Mouse (Mus musculus): ENCODE measurements around the gene Cmtm3. TPM values are rescaled to one million over a fixed set of nuclear protein-coding genes. Genes with fewer than 3 reads are reported as not detected.

Cmtm3 gene
- polyA plus RNA-seq, 1 experiment from 2014 or later: 76.8 TPM

DNA sequence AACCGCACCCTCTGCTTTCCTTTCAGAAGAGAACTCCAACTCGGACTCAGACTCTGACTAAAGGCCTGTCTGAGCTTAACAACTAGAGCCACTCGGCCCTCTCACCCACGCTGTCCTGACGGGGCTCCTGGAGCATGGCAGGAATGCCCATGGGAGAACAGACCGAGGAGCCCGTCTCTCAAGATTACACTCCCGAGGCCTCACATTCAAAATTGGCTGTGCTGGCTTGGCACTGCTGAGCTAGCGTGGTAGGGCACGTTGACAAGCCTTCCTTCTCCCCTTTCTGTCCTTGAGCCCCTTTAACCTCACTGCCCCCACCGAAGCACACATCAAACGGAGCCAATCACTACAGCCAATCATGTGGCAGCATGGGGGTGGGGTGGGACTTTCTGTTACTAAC is 7.5 kb downstream of the Cmtm3 start:
- no peak for ATAC-seq (ENCODE audit: low FRiP score, low read depth)
- no peak overlapping the region for H3K4me2 ChIP-seq (replicated peaks)
- no peaks in the 10 kb centered on the region for H3K27me3 ChIP-seq (replicated peaks)
- no peaks in the 10 kb centered on the region for H3K4me1 ChIP-seq
- H3K27ac ChIP-seq: no peak overlapping the region
- H3K36me3 ChIP-seq: peaks cover 10% of the 10 kb centered on the region
- no peak overlapping the region for H3K9ac ChIP-seq
- no peaks in the 10 kb centered on the region for H3K9me3 ChIP-seq
- no peak overlapping the region for H3K4me3 ChIP-seq
- 60% methylated on average over 12 of the region's 12 CpGs for WGBS

DNA sequence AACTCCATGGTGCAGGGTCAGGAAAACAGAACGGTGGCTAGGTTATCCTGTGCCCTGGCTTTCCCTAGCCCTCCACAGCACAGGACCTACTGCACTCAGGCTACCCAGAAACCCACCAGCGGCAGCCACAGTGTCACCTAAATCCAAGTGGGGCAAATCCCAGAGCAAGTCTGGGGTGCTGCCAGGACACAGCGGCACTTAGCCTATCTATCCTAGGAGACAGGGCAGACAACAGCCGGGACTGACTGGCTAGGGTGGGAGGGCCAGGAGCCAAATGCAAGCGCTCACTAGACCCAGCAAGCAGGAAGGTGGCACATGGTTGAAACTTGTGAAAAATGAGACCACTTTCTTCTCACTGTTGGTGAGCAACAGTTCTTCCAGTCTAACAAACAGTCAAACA is 9.8 kb downstream of the Cmtm3 start:
- 93% methylated on average over 5 of the region's 5 CpGs for WGBS
- Histone ChIP-seq H3K4me2 (replicated peaks) (no peak overlapping the region), H3K4me3 (no peak overlapping the region), H3K9me3 (no peaks in the 10 kb centered on the region), H3K9ac (no peak overlapping the region), H3K27me3 (replicated peaks) (no peaks in the 10 kb centered on the region), H3K36me3 (peaks cover 14% of the 10 kb centered on the region), H3K4me1 (no peaks in the 10 kb centered on the region), H3K27ac (no peak overlapping the region)
- no peak for ATAC-seq (ENCODE audit: low FRiP score, low read depth)

DNA sequence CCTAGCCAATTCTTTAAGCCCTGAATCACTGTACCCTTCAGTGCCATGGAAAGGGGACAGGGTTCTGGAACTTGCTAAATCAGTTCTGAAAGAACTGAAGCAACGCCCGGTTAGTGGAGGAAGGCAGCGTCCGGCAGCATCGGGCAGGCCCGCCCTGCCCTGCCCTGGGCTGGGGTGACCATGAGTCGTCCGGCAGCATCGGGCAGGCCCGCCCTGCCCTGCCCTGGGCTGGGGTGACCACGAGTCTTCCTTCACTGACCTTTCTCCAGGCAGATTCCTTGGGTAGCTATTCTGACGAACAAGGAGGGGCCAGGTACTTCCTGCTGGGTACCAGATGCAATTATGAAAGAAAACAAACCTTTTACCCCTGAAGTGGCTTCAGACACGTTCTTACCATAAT is 10.8 kb downstream of the Cmtm3 start:
- Histone ChIP-seq H3K4me1 (no peaks in the 10 kb centered on the region), H3K9me3 (no peaks in the 10 kb centered on the region), H3K27me3 (replicated peaks) (no peaks in the 10 kb centered on the region), H3K4me2 (replicated peaks) (no peak overlapping the region), H3K9ac (no peak overlapping the region), H3K36me3 (peaks cover 22% of the 10 kb centered on the region), H3K4me3 (no peak overlapping the region), H3K27ac (no peak overlapping the region)
- 90% methylated on average over 13 of the region's 13 CpGs for WGBS
- ATAC-seq (ENCODE audit: low FRiP score, low read depth): no peak

DNA sequence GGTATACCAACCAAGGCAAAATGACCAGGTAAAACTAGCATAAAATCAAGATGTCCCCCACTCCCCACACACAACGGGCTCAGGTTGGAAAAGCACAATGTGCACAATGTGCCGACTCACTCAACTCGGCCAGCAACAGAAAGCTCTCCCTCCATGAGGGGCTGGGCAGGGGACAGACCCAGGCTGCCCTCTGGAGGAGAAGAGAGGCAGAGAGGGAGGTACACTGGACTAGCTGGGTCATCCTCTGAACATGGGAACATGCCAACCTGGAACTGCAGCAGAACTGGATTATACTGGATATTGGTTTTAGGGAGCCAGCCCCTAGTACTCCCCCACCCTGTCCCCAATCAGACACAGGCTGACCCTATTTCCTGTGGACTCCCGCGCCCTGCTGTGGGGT is 14.0 kb downstream of the Cmtm3 start:
- no peak overlapping the region for H3K4me3 ChIP-seq
- H3K27ac ChIP-seq: no peak overlapping the region
- no peaks in the 10 kb centered on the region for H3K27me3 ChIP-seq (replicated peaks)
- no peaks in the 10 kb centered on the region for H3K9me3 ChIP-seq
- H3K9ac ChIP-seq: no peak overlapping the region
- ATAC-seq (ENCODE audit: low FRiP score, low read depth): peak; percentile 48; the same call in 1 of the 2 replicates
- 65% methylated on average over 5 of the region's 5 CpGs for WGBS
- no peaks in the 10 kb centered on the region for H3K4me1 ChIP-seq
- H3K4me2 ChIP-seq (replicated peaks): no peak overlapping the region
- peaks cover 23% of the 10 kb centered on the region for H3K36me3 ChIP-seq

DNA sequence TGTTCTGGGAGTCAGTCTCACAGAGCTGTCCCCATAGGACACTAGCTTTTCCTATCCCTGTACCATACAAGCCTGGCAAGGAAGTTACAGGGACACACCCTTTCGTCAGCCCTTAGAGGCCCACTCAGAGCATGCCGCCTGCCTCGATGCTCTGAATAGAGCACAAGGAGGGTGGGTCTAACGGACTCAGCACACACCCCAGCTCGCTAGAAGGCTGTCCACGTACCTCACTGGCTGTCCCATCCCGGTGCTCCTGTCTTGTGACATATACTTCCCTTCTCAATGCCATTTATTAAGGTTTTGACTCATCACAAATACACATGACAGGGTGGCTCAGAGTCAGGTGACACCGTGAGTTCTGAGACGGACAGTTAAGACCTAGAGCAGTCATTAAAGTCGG is 15.3 kb downstream of the Cmtm3 start:
- no peak overlapping the region for H3K4me3 ChIP-seq
- ATAC-seq (ENCODE audit: low FRiP score, low read depth): no peak
- no peaks in the 10 kb centered on the region for H3K9me3 ChIP-seq
- no peak overlapping the region for H3K9ac ChIP-seq
- WGBS: 91% methylated on average over 10 of the region's 10 CpGs
- peaks cover 23% of the 10 kb centered on the region for H3K36me3 ChIP-seq
- H3K27ac ChIP-seq: no peak overlapping the region
- H3K4me2 ChIP-seq (replicated peaks): no peak overlapping the region
- H3K27me3 ChIP-seq (replicated peaks): no peaks in the 10 kb centered on the region
- no peaks in the 10 kb centered on the region for H3K4me1 ChIP-seq

DNA sequence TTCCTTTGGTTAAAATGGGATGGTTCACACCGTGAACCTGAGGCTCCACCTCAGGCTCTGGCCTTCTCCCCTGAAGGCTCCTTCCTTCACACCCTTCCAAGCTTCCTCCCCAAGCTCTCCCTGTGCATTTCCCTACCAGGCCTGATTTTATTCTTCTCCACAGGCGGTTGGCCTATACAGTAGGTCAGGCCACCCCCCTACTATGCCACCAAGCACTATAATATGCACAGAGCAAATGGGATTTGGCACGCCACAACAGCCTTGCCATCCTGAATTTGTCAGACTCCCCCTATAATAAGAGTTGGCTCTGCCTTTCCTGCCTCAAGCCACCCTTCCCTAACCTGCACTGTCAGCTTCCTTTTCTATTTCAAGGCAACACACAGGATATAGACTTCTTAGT is 19.4 kb downstream of the Cmtm3 start:
- peaks cover 7% of the 10 kb centered on the region for H3K4me1 ChIP-seq
- ATAC-seq (ENCODE audit: low FRiP score, low read depth): no peak
- H3K4me3 ChIP-seq: no peak overlapping the region
- no peak overlapping the region for H3K27ac ChIP-seq
- 81% methylated on average over 3 of the region's 3 CpGs for WGBS
- H3K9me3 ChIP-seq: no peaks in the 10 kb centered on the region
- peaks cover 18% of the 10 kb centered on the region for H3K36me3 ChIP-seq
- no peaks in the 10 kb centered on the region for H3K27me3 ChIP-seq (replicated peaks)
- no peak overlapping the region for H3K9ac ChIP-seq
- no peak overlapping the region for H3K4me2 ChIP-seq (replicated peaks)

DNA sequence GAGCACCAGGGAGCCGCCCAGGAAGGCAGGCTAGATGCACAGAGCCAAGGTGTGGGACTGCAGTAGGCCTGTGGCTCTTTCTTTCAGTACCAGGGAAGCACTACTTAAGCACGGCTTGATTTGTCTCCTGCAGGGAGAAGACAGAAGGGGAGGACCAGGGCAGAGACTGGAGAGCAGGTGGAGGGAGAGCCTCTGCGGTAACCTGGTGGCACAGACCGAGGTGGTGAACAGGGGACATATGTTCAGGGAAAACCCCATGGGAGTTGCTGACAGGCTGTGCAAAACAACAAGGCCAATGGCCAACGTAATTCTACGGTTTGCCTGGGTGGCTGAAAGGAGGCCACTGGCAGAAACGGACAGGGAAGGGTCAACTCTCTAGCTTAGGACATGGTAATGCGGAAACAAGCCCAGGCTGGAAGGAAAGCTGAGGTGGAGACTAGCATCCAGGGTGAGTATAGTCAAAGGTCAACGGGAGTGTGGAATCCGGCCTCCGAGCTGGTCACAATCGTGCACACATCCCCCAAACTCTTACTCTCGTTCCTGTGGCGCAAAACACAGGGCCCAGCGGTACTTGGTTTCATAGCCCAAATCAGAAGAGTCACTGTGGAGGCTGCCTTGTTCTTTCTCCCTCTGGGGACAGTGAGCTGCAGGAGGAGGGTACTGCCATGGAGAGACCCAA is 20.7 kb downstream of the Cmtm3 start:
- 77% methylated on average over 15 of the region's 15 CpGs for WGBS

DNA sequence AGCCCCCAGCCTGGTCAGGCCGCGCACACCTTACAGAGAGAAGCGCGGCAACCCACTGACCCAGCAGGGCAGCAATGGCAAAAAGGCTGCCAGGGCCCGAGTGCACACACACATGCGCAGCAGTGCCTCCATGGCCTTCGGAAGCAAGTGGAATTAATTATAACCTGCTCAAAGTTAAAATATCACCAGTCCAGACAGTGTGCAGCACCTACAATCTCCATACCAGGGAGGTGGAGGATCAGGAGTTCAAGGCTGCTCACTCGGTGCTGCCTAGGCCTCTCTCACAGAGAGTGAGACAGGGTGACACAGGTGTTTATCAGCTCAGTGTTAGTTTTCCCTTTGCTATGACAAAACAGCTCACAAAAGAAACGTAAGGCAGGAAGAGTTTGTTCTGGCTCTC is 26.5 kb downstream of the Cmtm3 start:
- ATAC-seq (ENCODE audit: low FRiP score, low read depth): no peak
- no peaks in the 10 kb centered on the region for H3K9me3 ChIP-seq
- H3K4me3 ChIP-seq: no peak overlapping the region
- 93% methylated on average over 9 of the region's 9 CpGs for WGBS
- H3K4me2 ChIP-seq (replicated peaks): no peak overlapping the region
- no peaks in the 10 kb centered on the region for H3K27me3 ChIP-seq (replicated peaks)
- no peak overlapping the region for H3K27ac ChIP-seq
- H3K4me1 ChIP-seq: peaks cover 16% of the 10 kb centered on the region; the same call in 1 of the 2 replicates
- no peak overlapping the region for H3K9ac ChIP-seq
- H3K36me3 ChIP-seq: no peaks in the 10 kb centered on the region

More for the DNA sequence above, 20.7 kb downstream of the Cmtm3 start:
- ATAC-seq (ENCODE audit: low FRiP score, low read depth): no peak
- Histone ChIP-seq H3K4me1 (peaks cover 7% of the 10 kb centered on the region), H3K9ac (no peak overlapping the region), H3K27me3 (replicated peaks) (no peaks in the 10 kb centered on the region), H3K36me3 (peaks cover 10% of the 10 kb centered on the region; the same call in 1 of the 2 replicates), H3K4me2 (replicated peaks) (no peak overlapping the region), H3K4me3 (no peak overlapping the region), H3K27ac (no peak overlapping the region), H3K9me3 (no peaks in the 10 kb centered on the region)

DNA sequence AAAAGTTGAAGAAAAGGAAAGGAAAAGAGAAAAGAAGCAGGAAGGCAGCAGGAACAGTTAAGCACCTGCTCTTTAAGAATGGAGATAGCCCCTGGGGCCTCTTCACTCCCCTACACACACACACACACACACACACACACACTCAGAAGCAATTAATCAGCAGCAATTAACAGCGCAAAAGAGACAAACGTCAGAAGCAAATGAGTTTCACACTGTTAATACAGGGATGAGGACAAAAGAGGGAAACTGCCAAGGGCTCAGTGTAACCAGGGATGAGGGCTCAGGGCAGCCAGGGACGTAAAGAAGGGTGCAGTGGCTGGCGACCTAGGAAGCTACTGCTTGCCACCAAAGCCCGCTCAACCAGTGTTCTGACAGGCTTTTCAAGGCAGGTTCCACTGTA is 28.2 kb downstream of the Cmtm3 start:
- peaks cover 16% of the 10 kb centered on the region; the same call in 1 of the 2 replicates for H3K4me1 ChIP-seq
- 29% methylated on average over 5 of the region's 5 CpGs for WGBS
- H3K27ac ChIP-seq: no peak overlapping the region
- H3K36me3 ChIP-seq: no peaks in the 10 kb centered on the region
- H3K4me2 ChIP-seq (replicated peaks): no peak overlapping the region
- H3K9ac ChIP-seq: no peak overlapping the region
- no peak overlapping the region for H3K4me3 ChIP-seq
- H3K27me3 ChIP-seq (replicated peaks): no peaks in the 10 kb centered on the region
- no peaks in the 10 kb centered on the region for H3K9me3 ChIP-seq
- ATAC-seq (ENCODE audit: low FRiP score, low read depth): peak; percentile 67

DNA sequence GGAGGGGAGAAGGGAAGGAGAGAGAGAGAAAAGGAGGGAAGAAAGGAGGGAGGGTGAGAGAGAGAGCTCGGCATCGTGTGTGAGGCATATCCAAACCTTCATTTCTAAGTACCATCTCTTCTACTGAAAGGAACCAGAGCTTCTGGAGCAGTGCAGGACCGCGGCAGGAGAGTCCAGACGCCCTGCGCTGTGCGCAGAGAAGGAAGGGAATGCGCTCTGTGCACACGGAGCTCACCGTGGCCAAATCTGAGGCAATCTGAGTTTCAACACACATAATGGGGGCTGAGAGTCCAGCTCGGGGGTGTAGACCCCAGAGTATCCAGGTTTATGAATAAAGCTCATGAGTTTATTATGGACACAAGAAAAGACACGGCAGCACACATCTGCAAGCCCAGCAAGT is 30.4 kb downstream of the Cmtm3 start:
- no peak overlapping the region for H3K9ac ChIP-seq
- H3K9me3 ChIP-seq: no peaks in the 10 kb centered on the region
- no peak overlapping the region for H3K4me3 ChIP-seq
- H3K4me1 ChIP-seq: peaks cover 16% of the 10 kb centered on the region; the same call in 1 of the 2 replicates
- no peak for ATAC-seq (ENCODE audit: low FRiP score, low read depth)
- H3K36me3 ChIP-seq: no peaks in the 10 kb centered on the region
- no peaks in the 10 kb centered on the region for H3K27me3 ChIP-seq (replicated peaks)
- H3K4me2 ChIP-seq (replicated peaks): no peak overlapping the region
- H3K27ac ChIP-seq: no peak overlapping the region
- WGBS: 80% methylated on average over 12 of the region's 12 CpGs

DNA sequence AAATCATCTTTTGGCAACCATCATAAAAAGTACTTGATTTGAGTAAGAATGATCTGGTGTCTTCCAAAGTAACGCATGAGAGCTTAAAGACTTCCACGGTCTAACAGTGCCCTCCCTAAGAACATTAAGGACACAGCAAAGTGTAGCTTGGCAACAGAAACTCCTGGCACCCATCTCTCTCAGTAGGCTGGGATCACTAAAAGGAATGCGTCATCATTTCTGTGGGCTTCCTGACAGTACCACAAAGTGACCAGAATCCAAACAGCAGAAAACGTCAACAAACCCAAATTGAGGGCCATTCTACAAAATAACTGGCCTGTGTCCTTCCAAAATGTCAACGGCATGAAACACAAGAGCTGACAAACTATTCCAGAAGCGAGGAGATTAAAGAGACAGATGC is 30.9 kb downstream of the Cmtm3 start:
- no peak for ATAC-seq (ENCODE audit: low FRiP score, low read depth)
- no peak overlapping the region for H3K4me3 ChIP-seq
- no peaks in the 10 kb centered on the region for H3K27me3 ChIP-seq (replicated peaks)
- WGBS: 69% methylated on average over 6 of the region's 6 CpGs
- no peak overlapping the region for H3K9ac ChIP-seq
- no peak overlapping the region for H3K4me2 ChIP-seq (replicated peaks)
- peaks cover 20% of the 10 kb centered on the region; the same call in 1 of the 2 replicates for H3K4me1 ChIP-seq
- H3K9me3 ChIP-seq: no peaks in the 10 kb centered on the region
- no peak overlapping the region for H3K27ac ChIP-seq
- no peaks in the 10 kb centered on the region for H3K36me3 ChIP-seq

DNA sequence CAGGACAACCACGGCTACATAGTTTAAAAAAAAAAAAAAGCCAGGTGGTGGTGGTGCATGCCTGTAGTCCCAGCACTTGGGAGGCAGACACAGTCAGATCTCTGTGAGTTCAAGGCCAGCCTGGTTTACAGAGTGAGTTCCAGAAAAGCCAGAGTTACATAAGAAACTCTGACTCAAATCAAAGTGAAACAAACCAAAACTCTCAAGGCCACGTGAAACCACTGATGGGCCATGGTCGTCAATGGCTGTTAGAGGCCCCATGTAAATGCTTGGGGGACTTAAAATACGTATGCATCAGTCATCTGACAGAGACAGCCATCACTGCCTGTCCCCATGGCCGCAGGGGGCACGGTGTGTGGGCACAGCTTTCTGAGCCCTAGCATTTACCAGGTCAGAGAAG is 31.9 kb downstream of the Cmtm3 start:
- Histone ChIP-seq H3K4me1 (peaks cover 27% of the 10 kb centered on the region; the same call in 1 of the 2 replicates), H3K9ac (no peak overlapping the region), H3K27ac (no peak overlapping the region), H3K4me3 (no peak overlapping the region), H3K4me2 (replicated peaks) (no peak overlapping the region), H3K36me3 (no peaks in the 10 kb centered on the region), H3K27me3 (replicated peaks) (no peaks in the 10 kb centered on the region), H3K9me3 (no peaks in the 10 kb centered on the region)
- ATAC-seq (ENCODE audit: low FRiP score, low read depth): no peak
- 92% methylated on average over 6 of the region's 6 CpGs for WGBS

DNA sequence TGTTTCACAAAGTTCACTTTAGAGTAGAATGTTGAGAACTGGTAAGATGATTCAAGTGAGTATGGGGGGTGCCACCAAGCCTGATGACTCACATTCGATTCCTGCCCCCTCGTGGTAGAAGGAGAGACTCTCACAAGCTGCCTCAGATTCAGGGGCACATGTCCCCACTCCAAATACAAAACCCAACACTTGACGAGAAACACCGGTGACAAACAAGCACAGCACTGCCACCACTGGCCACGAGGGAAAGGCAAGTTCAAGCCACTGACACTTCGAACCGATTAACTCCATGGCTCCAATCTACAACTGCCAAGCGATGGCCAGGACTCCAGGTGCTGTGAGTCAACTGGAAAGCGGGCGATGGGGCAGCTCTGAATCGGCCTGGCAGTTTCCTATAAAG is 34.6 kb downstream of the Cmtm3 start:
- no peaks in the 10 kb centered on the region for H3K36me3 ChIP-seq
- no peak overlapping the region for H3K4me3 ChIP-seq
- no peaks in the 10 kb centered on the region for H3K9me3 ChIP-seq
- WGBS: 85% methylated on average over 11 of the region's 11 CpGs
- no peak overlapping the region for H3K27ac ChIP-seq
- H3K4me1 ChIP-seq: peaks cover 18% of the 10 kb centered on the region; the same call in 1 of the 2 replicates
- H3K27me3 ChIP-seq (replicated peaks): no peaks in the 10 kb centered on the region
- no peak overlapping the region for H3K9ac ChIP-seq
- ATAC-seq (ENCODE audit: low FRiP score, low read depth): no peak
- no peak overlapping the region for H3K4me2 ChIP-seq (replicated peaks)

Measured in neural tube, embryonic 12.5 days (tissue).